Mouse (Mus musculus): ENCODE measurements around the gene Fam110a. TPM values are rescaled to one million over a fixed set of nuclear protein-coding genes. Genes with fewer than 3 reads are reported as not detected.

Fam110a gene
- total RNA-seq, 2 experiments from 2014 or later = 2.5 to 2.6 TPM

DNA sequence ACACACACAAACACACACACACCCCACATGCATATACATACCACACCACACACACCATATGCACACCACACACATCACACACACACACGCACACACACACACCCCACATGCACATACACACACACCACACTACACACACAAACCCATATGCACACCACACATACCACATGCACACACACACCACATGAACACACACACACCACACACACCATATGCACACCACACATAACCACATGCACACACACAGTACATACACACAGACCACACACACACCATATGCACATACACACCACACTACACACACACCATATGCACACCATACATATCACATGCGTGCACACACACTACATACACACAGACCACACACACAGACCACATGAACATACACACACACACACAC is 32.4 kb downstream of the Fam110a start:
- no peak for DNase-seq
- intact Hi-C loops (cut with DNase I) = no loop called here

- intact Hi-C loops (cut with DNase I) = loop anchor here (5.0 kb wide), 1 partner anchor 67 kb away; no protein-coding TSS in a partner anchor
- no peak for DNase-seq
Observed at GRCm38 (mm10) chr2:151944106-151944505, 35.9 kb downstream of the Fam110a start.

- peak in 1 of 2 experiments; percentile 36 for DNase-seq
- intact Hi-C loops (cut with DNase I) = loop anchor here (5.0 kb wide), 1 partner anchor 64 kb away; no protein-coding TSS in a partner anchor
Observed at GRCm38 (mm10) chr2:151941269-151941668, 38.8 kb downstream of the Fam110a start.

DNA sequence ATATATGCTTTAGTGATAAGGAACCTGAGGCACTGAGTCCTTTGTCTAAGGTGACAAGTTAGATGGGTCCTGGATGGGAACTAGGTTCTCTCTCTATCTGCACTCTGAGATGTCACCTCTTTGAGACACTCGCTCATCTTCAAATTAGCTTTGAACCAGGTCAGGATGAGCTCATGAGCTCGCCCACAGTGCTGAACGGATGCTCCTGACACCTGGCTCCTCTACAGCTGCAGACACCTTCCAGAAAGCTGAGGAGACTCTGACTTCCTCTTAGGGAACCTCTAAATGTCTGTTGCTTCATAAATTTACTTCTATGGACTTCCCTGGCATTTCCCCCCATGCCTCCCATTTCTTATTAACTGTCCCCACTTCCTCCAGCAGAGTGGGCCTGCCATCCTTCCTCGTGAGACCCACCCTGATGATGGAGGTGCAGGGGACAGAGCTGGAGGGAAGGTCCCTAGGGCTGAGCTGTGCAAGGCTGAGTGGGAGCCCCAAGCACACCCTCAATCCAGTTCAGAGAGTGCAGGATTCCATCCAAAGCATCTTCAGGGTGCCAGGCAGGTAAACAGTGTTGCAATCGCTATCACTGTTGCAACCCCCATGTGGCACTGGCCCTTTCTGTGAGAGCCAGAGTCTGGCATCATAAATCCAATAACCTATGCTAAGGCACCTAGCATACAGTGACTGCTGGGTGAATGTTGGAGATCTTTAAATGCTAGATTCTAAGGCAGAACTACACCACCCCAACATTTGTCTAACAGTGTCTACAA is 40.2 kb downstream of the Fam110a start:
- DNase-seq = no peak
- intact Hi-C loops (cut with DNase I) = loop anchor here (5.0 to 10.0 kb wide), 2 partner anchors 63 to 145 kb away; partner anchors contain the start of gene Scrt2

- intact Hi-C loops (cut with DNase I) = loop anchor here (10.0 kb wide), 1 partner anchor 146 kb away; the partner anchor contains the start of gene Scrt2
- DNase-seq = peak; percentile 40 to 56
Observed at GRCm38 (mm10) chr2:151938780-151939200, 41.2 kb downstream of the Fam110a start.

- intact Hi-C loops (cut with DNase I) = loop anchor here (10.0 kb wide), 1 partner anchor 147 kb away; the partner anchor contains the start of gene Scrt2
- DNase-seq = peak; percentile 75 to 76
Observed at GRCm38 (mm10) chr2:151937893-151938292, 42.1 kb downstream of the Fam110a start.

- intact Hi-C loops (cut with DNase I) = loop anchor here (1.0 to 10.0 kb wide), 2 partner anchors 64 to 154 kb away; partner anchors contain the start of gene Scrt2
- peak; percentile 74 to 82 for DNase-seq
Observed at GRCm38 (mm10) chr2:151930389-151931074, 49.5 kb downstream of the Fam110a start.

GRCm38 (mm10) chr2:151927103-151927502 is 52.9 kb downstream of the Fam110a start:
- intact Hi-C loops (cut with DNase I) = no loop called here
- no peak for DNase-seq

DNA sequence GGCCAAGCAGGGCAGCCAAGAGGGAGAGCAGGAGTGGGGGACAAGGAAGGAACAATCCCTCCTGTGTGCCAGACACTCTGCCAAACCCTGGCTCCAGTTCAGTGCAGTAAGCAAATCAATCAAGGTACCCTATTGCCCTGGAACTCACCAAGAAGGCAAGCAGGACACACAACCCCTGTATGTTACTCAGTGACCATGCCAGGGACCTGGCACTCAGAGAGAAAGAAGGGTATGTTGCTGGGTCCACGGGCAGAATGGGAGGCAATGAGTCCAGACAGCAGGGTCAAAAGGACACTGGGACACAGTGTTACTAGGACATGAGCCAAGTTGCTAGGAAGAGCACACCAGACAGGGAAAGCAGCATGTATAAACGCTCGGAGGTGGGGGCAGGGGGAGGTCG is 54.3 kb downstream of the Fam110a start:
- intact Hi-C loops (cut with DNase I) = no loop called here
- DNase-seq = no peak

DNA sequence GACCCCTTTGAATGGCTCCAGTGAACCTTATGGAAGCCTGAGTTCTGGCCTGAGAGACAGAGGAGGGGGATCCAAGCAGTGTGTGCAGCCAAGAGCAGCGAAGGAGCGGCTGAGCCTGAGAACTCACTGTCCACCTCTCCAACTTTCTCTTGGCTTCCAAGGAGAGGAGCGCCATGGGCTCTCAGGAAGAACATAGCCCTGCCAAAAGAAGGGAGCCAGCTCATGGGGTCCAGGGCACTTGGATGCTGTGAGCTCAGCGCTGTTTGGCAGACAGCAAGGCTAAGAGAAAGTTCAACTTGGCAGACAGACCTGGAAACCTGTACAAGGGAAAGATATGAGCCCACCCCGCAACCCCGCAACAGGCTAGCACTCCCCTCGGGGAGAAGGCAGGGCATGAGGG is 55.7 kb downstream of the Fam110a start:
- intact Hi-C loops (cut with DNase I) = no loop called here
- no peak for DNase-seq

DNA sequence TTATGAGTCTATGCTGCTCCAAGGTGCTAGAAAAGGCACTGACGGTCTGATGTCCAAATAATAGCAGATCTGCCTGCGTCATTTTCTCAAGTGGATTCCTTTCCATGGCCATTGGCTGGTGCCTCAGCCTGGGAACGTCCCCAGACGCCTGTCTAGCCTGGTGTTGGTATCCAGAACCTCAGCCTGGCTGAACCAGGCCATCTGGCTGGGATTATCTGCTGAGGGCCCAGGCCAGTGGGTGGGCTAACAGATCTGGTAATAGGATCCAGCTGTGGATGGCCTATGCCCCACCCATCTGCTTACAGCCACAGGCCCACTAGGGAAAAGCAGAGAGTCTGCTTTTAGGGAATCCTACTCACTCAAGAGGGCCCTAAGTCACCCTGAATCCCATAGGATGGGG is 58.4 kb downstream of the Fam110a start:
- peak; percentile 39 to 49 for DNase-seq
- intact Hi-C loops (cut with DNase I) = no loop called here

- intact Hi-C loops (cut with DNase I) = no loop called here
- no peak for DNase-seq
Observed at GRCm38 (mm10) chr2:151921068-151921467, 59.0 kb downstream of the Fam110a start.

Small RNA genes within 50 kb of the gene (microRNA-seq; reads per million reads assigned to microRNA genes)
- 0 reads per million in 2 experiments for gene Mir1953

Other genes with a start within 250 kb of the Fam110a start
- 10 to 100 TPM; 17.0 to 19.9 TPM for gene Psmf1, start 236.0 kb downstream of the Fam110a start, total RNA-seq (2021)
- not detected for gene Rspo4, start 137.3 kb downstream of the Fam110a start, total RNA-seq (2021)
- gene Angpt4, start 69.0 kb downstream of the Fam110a start, total RNA-seq (2021) = under 1 TPM; 0.10 to 0.15 TPM
- gene Slc52a3, start 16.3 kb upstream of the Fam110a start, total RNA-seq (2021) = under 1 TPM; 0.36 to 0.91 TPM
- not detected for gene Scrt2, start 101.3 kb upstream of the Fam110a start, total RNA-seq (2021)
- 10 to 100 TPM; 21.3 to 21.5 TPM for gene Srxn1, start 125.3 kb upstream of the Fam110a start, total RNA-seq (2021)
- gene Tcf15, start 163.3 kb upstream of the Fam110a start, total RNA-seq (2021) = 10 to 100 TPM; 15.7 to 17.4 TPM
- gene Csnk2a1, start 246.6 kb upstream of the Fam110a start, total RNA-seq (2021) = 10 to 100 TPM; 82.6 to 84.0 TPM

All from gastrocnemius, postnatal 36 days (tissue).